Mouse (Mus musculus) CH12.LX (cell line): Measurements from ENCODE around the gene Bpifb5.

Source experiments
- POLR2A ChIP-seq: IDR thresholded peaks from 2 replicates; pipeline ENCODE4 v1.6.1; 2011; ENCODE audit warnings: low read depth, mild to moderate bottlenecking, improper control_type of control experiment, low read length
- ZMIZ1 ChIP-seq: IDR thresholded peaks from 2 replicates; pipeline ENCODE4 v1.6.1; 2012; ENCODE audit warnings: low read depth, mild to moderate bottlenecking, inconsistent platforms, low read length, improper control_type of control experiment

- TF ChIP-seq ZMIZ1: no peak
- no peak for TF ChIP-seq POLR2A
Observed at GRCm38 (mm10) chr2:154211881-154212280, 11.7 kb upstream of the Bpifb5 start.
